Mouse (Mus musculus) stomach, postnatal 0 days (tissue): ENCODE results near the gene Adam29. TPM values are rescaled to one million over a fixed set of nuclear protein-coding genes. Genes with fewer than 3 reads are reported as not detected.

Experiments used
- ATAC-seq: fragments of 200-750 bp; cut with Nextera tagmentation; 2 replicates; pipeline ENCODE4 v1.8.0; 2017; ENCODE audit not compliant: low FRiP score, low TSS enrichment
- DNase-seq: peaks from one replicate; pipeline ENCODE4 v3.0.0-alpha.2; 2016; ENCODE audit warnings: low spot score
- H3K27ac ChIP-seq: fragments of 300-500 bp; sonication (generic); replicated peaks from 2 replicates; pipeline ENCODE4 v1.5.1; 2014; ENCODE audit warnings: mild to moderate bottlenecking, control low read depth
- H3K27me3 ChIP-seq: fragments of 300-500 bp; sonication (generic); 2 replicates; pipeline ENCODE4 v1.6.1; 2014; ENCODE audit warnings: low read length; ENCODE audit not compliant: control insufficient read depth, insufficient read depth
- H3K36me3 ChIP-seq: fragments of 300-500 bp; sonication (generic); 2 replicates; pipeline ENCODE4 v1.6.1; 2014; ENCODE audit warnings: low read length, mixed read lengths; ENCODE audit not compliant: control insufficient read depth, insufficient read depth
- H3K4me1 ChIP-seq: fragments of 300-500 bp; sonication (generic); replicated peaks from 2 replicates; pipeline ENCODE4 v1.6.1; 2014; ENCODE audit warnings: antibody characterized with exemption; ENCODE audit not compliant: control insufficient read depth, insufficient read depth
- H3K4me2 ChIP-seq: fragments of 300-500 bp; sonication (generic); replicated peaks from 2 replicates; pipeline ENCODE4 v1.6.1; 2014; ENCODE audit warnings: low read depth, mild to moderate bottlenecking, control low read depth, moderate library complexity
- H3K4me3 ChIP-seq: fragments of 300-500 bp; sonication (generic); 2 replicates; pipeline ENCODE4 v1.5.1; 2014; ENCODE audit warnings: low read depth, low read length, control low read depth
- H3K9ac ChIP-seq: fragments of 300-500 bp; sonication (generic); 2 replicates; pipeline ENCODE4 v1.6.1; 2014; ENCODE audit warnings: mild to moderate bottlenecking, low read length, control low read depth, mixed read lengths
- H3K9me3 ChIP-seq: fragments of 300-500 bp; sonication (generic); 2 replicates; pipeline ENCODE4 v1.6.1; 2016; ENCODE audit warnings: low read length; ENCODE audit not compliant: control insufficient read depth
- CTCF ChIP-seq: IDR thresholded peaks from 2 replicates; pipeline ENCODE4 v1.5.1; 2016; ENCODE audit warnings: antibody characterized with exemption, low read depth, mild to moderate bottlenecking, moderate library complexity
- EP300 ChIP-seq: optimal IDR thresholded peaks from 2 replicates; pipeline ENCODE3; 2016; ENCODE audit warnings: antibody characterized with exemption
- WGBS: fragments of 180-500 bp; shearing (Covaris S2); extraction: QIAGEN DNeasy Blood & Tissue Kit; methylation state at CpG from one replicate; pipeline ENCODE4 v1.1.7; 2014; 5-methylcytosine and 5-hydroxymethylcytosine counted together
- polyA plus RNA-seq: library from polyadenylated mRNA; unstranded; fragments of >200 nt; fragmentation: Nextera tagmentation; extraction: Ambion mirVana; gene quantifications from 2 replicates; pipeline ENCODE4 v1.2.1, GENCODE M21; 2015

The Adam29 gene
- not detected in 2 replicates for polyA plus RNA-seq

- Histone ChIP-seq H3K4me3 (no peak within 1 kb of the TSS), H3K9ac (no peak within 1 kb of the TSS), H3K27me3 (no peaks in the 10 kb centered on the region), H3K4me2 (no peak within 1 kb of the TSS), H3K27ac (no peak within 1 kb of the TSS), H3K4me1 (no peaks in the 10 kb centered on the region), H3K9me3 (no peaks in the 10 kb centered on the region), H3K36me3 (no peaks in the 10 kb centered on the region)
- TF ChIP-seq EP300: no peak
- no peak for TF ChIP-seq CTCF
- no peak for ATAC-seq
- WGBS: 68% methylated on average over 1 of the region's 1 CpGs
- no peak for DNase-seq
Measured at GRCm38 (mm10) chr8:55906848-55907247, at the start of gene Adam29. TSS of gene Adam29 (minus strand) at chr8:55906948.

GRCm38 (mm10) chr8:55940526-55940880, 33.8 kb upstream of the Adam29 start:
- no peaks in the 10 kb centered on the region for H3K27me3 ChIP-seq
- H3K9me3 ChIP-seq: no peaks in the 10 kb centered on the region
- no peak overlapping the region for H3K27ac ChIP-seq
- TF ChIP-seq CTCF: no peak
- no peak for TF ChIP-seq EP300
- peak; percentile 29 for DNase-seq
- no peak overlapping the region for H3K9ac ChIP-seq
- H3K36me3 ChIP-seq: no peaks in the 10 kb centered on the region
- H3K4me1 ChIP-seq: no peaks in the 10 kb centered on the region
- H3K4me2 ChIP-seq: no peak overlapping the region
- H3K4me3 ChIP-seq: no peak overlapping the region
- no peak; the same call in 1 of the 2 replicates for ATAC-seq
- 0% methylated on average over 8 of the region's 8 CpGs for WGBS

GRCm38 (mm10) chr8:55939870-55940525, 33.2 kb upstream of the Adam29 start, which contains the start of gene Glra3:
TSS of gene Glra3 (plus strand) at chr8:55940460.
- 17% methylated on average over 11 of the region's 11 CpGs for WGBS
- Histone ChIP-seq H3K4me3 (no peak within 1 kb of the TSS), H3K36me3 (no peaks in the 10 kb centered on the region), H3K27me3 (no peaks in the 10 kb centered on the region), H3K4me2 (no peak within 1 kb of the TSS), H3K9ac (no peak within 1 kb of the TSS), H3K4me1 (no peaks in the 10 kb centered on the region), H3K27ac (no peak within 1 kb of the TSS), H3K9me3 (no peaks in the 10 kb centered on the region)
- ATAC-seq (no peak), DNase-seq (peak; percentile 12)
- TF ChIP-seq CTCF: no peak
- no peak for TF ChIP-seq EP300

Other genes with a start within 250 kb of the Adam29 start
- not detected in 2 replicates for gene Glra3, start 33.5 kb upstream of the Adam29 start, polyA plus RNA-seq